Mouse (Mus musculus): Measurements from ENCODE around the gene Col17a1. TPM values are rescaled to one million over a fixed set of nuclear protein-coding genes. Genes with fewer than 3 reads are reported as not detected.

Gene Col17a1
- 0.18 and 0.40 TPM in 2 replicates for polyA plus RNA-seq (2015; fragmentation: Nextera tagmentation; extraction: Ambion mirVana)

DNA sequence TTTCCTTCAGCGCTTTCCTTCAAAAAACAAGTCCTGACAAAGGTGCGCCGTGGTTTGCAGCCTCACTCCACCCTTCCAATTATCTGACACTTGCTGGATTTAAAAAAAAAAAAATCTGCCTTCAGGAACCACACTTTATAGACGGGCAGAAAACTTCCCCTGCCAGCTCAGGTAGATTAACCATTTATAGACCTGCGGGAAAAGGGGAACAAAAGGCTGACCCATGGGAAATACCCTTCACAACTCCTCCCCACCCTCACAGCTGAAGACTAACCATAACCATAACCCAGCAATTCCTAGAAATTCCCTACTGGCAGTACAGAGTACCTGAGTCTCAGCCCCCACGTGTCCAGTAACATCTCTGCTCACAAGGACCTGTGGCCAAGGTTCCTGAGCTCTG, at the start of gene Col17a1:
TSS of gene Col17a1 (minus strand) at position 101 of the 400 bp plus-strand sequence.
- Histone ChIP-seq H3K27ac (ENCODE audit: low read length) (no peak within 1 kb of the TSS), H3K27me3 (ENCODE audit: control insufficient read depth, insufficient read depth, low read depth, low read length) (no peaks in the 10 kb centered on the region), H3K4me1 (ENCODE audit: control insufficient read depth, insufficient read depth, low read length) (no peaks in the 10 kb centered on the region), H3K9ac (ENCODE audit: low read depth, low read length) (no peak within 1 kb of the TSS), H3K36me3 (ENCODE audit: control insufficient read depth, insufficient read depth, low read length) (no peaks in the 10 kb centered on the region), H3K9me3 (replicated peaks; ENCODE audit: control insufficient read depth, low read length, poor library complexity, severe bottlenecking) (no peaks in the 10 kb centered on the region), H3K4me2 (ENCODE audit: low read length) (no peak within 1 kb of the TSS), H3K4me3 (ENCODE audit: low read depth, low read length) (no peak within 1 kb of the TSS)
- ATAC-seq, result no peak
- 78% methylated on average over 6 of the region's 6 CpGs for WGBS

DNA sequence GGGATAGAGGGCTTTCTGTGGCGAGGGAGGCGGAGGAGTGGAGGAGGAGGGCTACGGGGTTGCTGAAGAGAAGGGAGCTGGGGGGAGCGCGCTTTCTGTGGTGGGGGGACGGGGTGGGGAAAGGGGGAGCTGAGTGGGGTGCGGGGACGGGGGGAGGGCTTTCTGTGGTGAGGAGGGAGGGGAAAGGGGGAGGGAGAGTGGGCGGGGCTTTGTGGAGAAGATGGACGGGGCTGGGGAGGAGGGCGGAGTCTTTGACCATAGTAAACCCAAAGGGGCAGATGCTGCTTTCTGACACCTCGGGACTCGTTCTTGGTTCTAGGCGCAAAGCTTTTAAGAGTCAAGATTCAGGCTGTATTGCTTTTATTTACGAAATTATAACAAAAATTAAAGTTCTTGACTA, 40.0 kb upstream of the Col17a1 start:
- H3K4me1 ChIP-seq (ENCODE audit: control insufficient read depth, insufficient read depth, low read length), result peaks cover 9% of the 10 kb centered on the region; the same call in 1 of the 2 replicates
- H3K27me3 ChIP-seq (ENCODE audit: control insufficient read depth, insufficient read depth, low read depth, low read length), result no peaks in the 10 kb centered on the region
- H3K36me3 ChIP-seq (ENCODE audit: control insufficient read depth, insufficient read depth, low read length), result peaks cover 26% of the 10 kb centered on the region
- H3K4me2 ChIP-seq (ENCODE audit: low read length), result peak overlapping the region; percentile 59
- no peak for ATAC-seq
- H3K27ac ChIP-seq (ENCODE audit: low read length), result peak overlapping the region; percentile 96
- peak overlapping the region; percentile 78 for H3K9ac ChIP-seq (ENCODE audit: low read depth, low read length)
- no peaks in the 10 kb centered on the region for H3K9me3 ChIP-seq (replicated peaks; ENCODE audit: control insufficient read depth, low read length, poor library complexity, severe bottlenecking)
- peak overlapping the region; percentile 83 for H3K4me3 ChIP-seq (ENCODE audit: low read depth, low read length)
- WGBS, result 1% methylated on average over 11 of the region's 15 CpGs

GRCm38 (mm10) chr19:47731071-47731881, 39.4 kb upstream of the Col17a1 start, which contains the start of gene Sfr1:
Gene Sfr1 (plus strand): TSS chr19:47731682.
- H3K27me3 ChIP-seq (ENCODE audit: control insufficient read depth, insufficient read depth, low read depth, low read length), result no peaks in the 10 kb centered on the region
- H3K4me2 ChIP-seq (ENCODE audit: low read length), result peak within 1 kb of the TSS; percentile 72
- ATAC-seq, result peak; percentile 98
- H3K27ac ChIP-seq (ENCODE audit: low read length), result peak within 1 kb of the TSS; percentile 96
- H3K9ac ChIP-seq (ENCODE audit: low read depth, low read length), result peak within 1 kb of the TSS; percentile 78
- peaks cover 9% of the 10 kb centered on the region; the same call in 1 of the 2 replicates for H3K4me1 ChIP-seq (ENCODE audit: control insufficient read depth, insufficient read depth, low read length)
- H3K9me3 ChIP-seq (replicated peaks; ENCODE audit: control insufficient read depth, low read length, poor library complexity, severe bottlenecking), result no peaks in the 10 kb centered on the region
- 0% methylated on average over 69 of the region's 72 CpGs for WGBS
- H3K36me3 ChIP-seq (ENCODE audit: control insufficient read depth, insufficient read depth, low read length), result peaks cover 23% of the 10 kb centered on the region
- H3K4me3 ChIP-seq (ENCODE audit: low read depth, low read length), result peak within 1 kb of the TSS; percentile 83

GRCm38 (mm10) chr19:47730691-47731070, 38.8 kb upstream of the Col17a1 start:
- Histone ChIP-seq H3K9ac (ENCODE audit: low read depth, low read length) (peak overlapping the region; percentile 78), H3K4me3 (ENCODE audit: low read depth, low read length) (peak overlapping the region; percentile 83), H3K27me3 (ENCODE audit: control insufficient read depth, insufficient read depth, low read depth, low read length) (no peaks in the 10 kb centered on the region), H3K4me1 (ENCODE audit: control insufficient read depth, insufficient read depth, low read length) (peaks cover 9% of the 10 kb centered on the region; the same call in 1 of the 2 replicates), H3K4me2 (ENCODE audit: low read length) (peak overlapping the region; percentile 72), H3K36me3 (ENCODE audit: control insufficient read depth, insufficient read depth, low read length) (peaks cover 18% of the 10 kb centered on the region), H3K9me3 (replicated peaks; ENCODE audit: control insufficient read depth, low read length, poor library complexity, severe bottlenecking) (no peaks in the 10 kb centered on the region), H3K27ac (ENCODE audit: low read length) (peak overlapping the region; percentile 96)
- ATAC-seq, result peak; percentile 74
- WGBS, result 1% methylated on average over 12 of the region's 12 CpGs

- 53% methylated on average over 7 of the region's 7 CpGs for WGBS
- no peaks in the 10 kb centered on the region for H3K36me3 ChIP-seq (ENCODE audit: control insufficient read depth, insufficient read depth, low read length)
- no peak overlapping the region for H3K27ac ChIP-seq (ENCODE audit: low read length)
- no peaks in the 10 kb centered on the region for H3K27me3 ChIP-seq (ENCODE audit: control insufficient read depth, insufficient read depth, low read depth, low read length)
- no peak overlapping the region for H3K4me3 ChIP-seq (ENCODE audit: low read depth, low read length)
- H3K4me1 ChIP-seq (ENCODE audit: control insufficient read depth, insufficient read depth, low read length), result peaks cover 4% of the 10 kb centered on the region; the same call in 1 of the 2 replicates
- ATAC-seq, result no peak
- H3K4me2 ChIP-seq (ENCODE audit: low read length), result no peak overlapping the region
- H3K9ac ChIP-seq (ENCODE audit: low read depth, low read length), result no peak overlapping the region
- H3K9me3 ChIP-seq (replicated peaks; ENCODE audit: control insufficient read depth, low read length, poor library complexity, severe bottlenecking), result no peaks in the 10 kb centered on the region
Observed at GRCm38 (mm10) chr19:47725643-47726140, 33.8 kb upstream of the Col17a1 start.

DNA sequence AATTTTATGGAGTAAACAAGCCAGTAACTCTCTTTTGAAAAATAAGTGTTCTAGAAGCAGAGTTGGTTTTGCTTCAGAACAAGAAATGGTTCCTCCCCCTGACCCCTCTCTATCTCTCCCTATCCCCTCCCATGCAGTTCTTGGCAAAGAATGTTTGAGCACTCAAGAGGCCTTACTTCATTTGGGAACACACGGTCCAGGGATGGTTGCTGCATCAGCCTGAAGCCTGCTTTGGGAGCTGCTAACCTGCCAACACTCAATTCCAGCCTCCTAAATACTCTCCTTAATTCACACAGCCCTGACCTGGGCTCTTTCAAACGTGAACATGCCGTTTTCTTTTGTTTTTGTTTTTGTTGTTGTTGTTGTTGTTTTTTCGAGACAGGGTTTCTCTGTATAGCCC, 33.0 kb upstream of the Col17a1 start:
- H3K27ac ChIP-seq (ENCODE audit: low read length), result no peak overlapping the region
- no peaks in the 10 kb centered on the region for H3K36me3 ChIP-seq (ENCODE audit: control insufficient read depth, insufficient read depth, low read length)
- H3K4me2 ChIP-seq (ENCODE audit: low read length), result no peak overlapping the region
- no peak overlapping the region for H3K4me3 ChIP-seq (ENCODE audit: low read depth, low read length)
- H3K4me1 ChIP-seq (ENCODE audit: control insufficient read depth, insufficient read depth, low read length), result no peaks in the 10 kb centered on the region
- H3K9me3 ChIP-seq (replicated peaks; ENCODE audit: control insufficient read depth, low read length, poor library complexity, severe bottlenecking), result no peaks in the 10 kb centered on the region
- H3K27me3 ChIP-seq (ENCODE audit: control insufficient read depth, insufficient read depth, low read depth, low read length), result no peaks in the 10 kb centered on the region
- no peak overlapping the region for H3K9ac ChIP-seq (ENCODE audit: low read depth, low read length)
- ATAC-seq, result no peak
- WGBS, result 94% methylated on average over 4 of the region's 4 CpGs

GRCm38 (mm10) chr19:47722471-47722870, 30.6 kb upstream of the Col17a1 start:
- no peak overlapping the region for H3K4me2 ChIP-seq (ENCODE audit: low read length)
- H3K4me1 ChIP-seq (ENCODE audit: control insufficient read depth, insufficient read depth, low read length), result no peaks in the 10 kb centered on the region
- no peak for ATAC-seq
- H3K27ac ChIP-seq (ENCODE audit: low read length), result no peak overlapping the region
- no peak overlapping the region for H3K9ac ChIP-seq (ENCODE audit: low read depth, low read length)
- no peak overlapping the region for H3K4me3 ChIP-seq (ENCODE audit: low read depth, low read length)
- H3K9me3 ChIP-seq (replicated peaks; ENCODE audit: control insufficient read depth, low read length, poor library complexity, severe bottlenecking), result no peaks in the 10 kb centered on the region
- H3K27me3 ChIP-seq (ENCODE audit: control insufficient read depth, insufficient read depth, low read depth, low read length), result no peaks in the 10 kb centered on the region
- 81% methylated on average over 6 of the region's 6 CpGs for WGBS
- no peaks in the 10 kb centered on the region for H3K36me3 ChIP-seq (ENCODE audit: control insufficient read depth, insufficient read depth, low read length)

GRCm38 (mm10) chr19:47719147-47719546, 27.3 kb upstream of the Col17a1 start:
- Histone ChIP-seq H3K9me3 (replicated peaks; ENCODE audit: control insufficient read depth, low read length, poor library complexity, severe bottlenecking) (no peaks in the 10 kb centered on the region), H3K27me3 (ENCODE audit: control insufficient read depth, insufficient read depth, low read depth, low read length) (no peaks in the 10 kb centered on the region), H3K27ac (ENCODE audit: low read length) (no peak overlapping the region), H3K36me3 (ENCODE audit: control insufficient read depth, insufficient read depth, low read length) (no peaks in the 10 kb centered on the region), H3K9ac (ENCODE audit: low read depth, low read length) (no peak overlapping the region), H3K4me1 (ENCODE audit: control insufficient read depth, insufficient read depth, low read length) (no peaks in the 10 kb centered on the region), H3K4me2 (ENCODE audit: low read length) (no peak overlapping the region), H3K4me3 (ENCODE audit: low read depth, low read length) (no peak overlapping the region)
- 93% methylated on average over 3 of the region's 3 CpGs for WGBS
- no peak for ATAC-seq

DNA sequence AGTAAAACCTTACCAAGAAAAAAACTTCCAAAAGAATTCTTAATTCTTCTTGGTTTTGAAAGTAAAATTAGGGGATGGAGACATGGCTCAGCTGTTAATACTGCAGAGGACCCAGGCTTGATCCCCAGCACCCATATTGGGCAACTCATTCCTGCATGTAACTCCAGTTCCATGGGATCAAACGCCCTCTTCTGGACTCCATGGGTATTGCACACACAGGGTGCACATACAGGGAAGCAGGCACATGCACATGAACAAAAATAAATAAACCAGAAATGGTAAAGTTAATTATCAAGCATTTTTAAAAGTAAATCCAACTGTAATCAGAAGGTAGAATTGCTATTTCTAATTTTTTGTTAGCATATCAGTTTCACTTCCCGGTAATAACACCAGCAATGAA, 24.2 kb upstream of the Col17a1 start:
- H3K27ac ChIP-seq (ENCODE audit: low read length), result no peak overlapping the region
- no peaks in the 10 kb centered on the region for H3K4me1 ChIP-seq (ENCODE audit: control insufficient read depth, insufficient read depth, low read length)
- no peak overlapping the region for H3K4me2 ChIP-seq (ENCODE audit: low read length)
- H3K27me3 ChIP-seq (ENCODE audit: control insufficient read depth, insufficient read depth, low read depth, low read length), result no peaks in the 10 kb centered on the region
- H3K4me3 ChIP-seq (ENCODE audit: low read depth, low read length), result no peak overlapping the region
- 67% methylated on average over 2 of the region's 2 CpGs for WGBS
- H3K9me3 ChIP-seq (replicated peaks; ENCODE audit: control insufficient read depth, low read length, poor library complexity, severe bottlenecking), result no peaks in the 10 kb centered on the region
- H3K36me3 ChIP-seq (ENCODE audit: control insufficient read depth, insufficient read depth, low read length), result no peaks in the 10 kb centered on the region
- ATAC-seq, result no peak
- no peak overlapping the region for H3K9ac ChIP-seq (ENCODE audit: low read depth, low read length)
